Mouse (Mus musculus): Measurements from ENCODE around the gene Rras. TPM values are rescaled to one million over a fixed set of nuclear protein-coding genes. Genes with fewer than 3 reads are reported as not detected.

Gene Rras
- polyA plus RNA-seq, 1 experiment from 2014 or later: 71.6 TPM

Small RNA genes within 50 kb of the gene (microRNA-seq; reads per million reads assigned to microRNA genes)
- not detected for gene Mir7054

Other genes starting within 250 kb of the Rras start
- gene Nup62, start 201.9 kb upstream of the Rras start, polyA plus RNA-seq (2015; fragmentation: Nextera tagmentation; extraction: Ambion mirVana): 77.5 and 80.3 TPM in 2 replicates
- gene Il4i1, start 201.6 kb upstream of the Rras start, polyA plus RNA-seq (2015; fragmentation: Nextera tagmentation; extraction: Ambion mirVana): 0.51 and 0.70 TPM in 2 replicates
- gene Atf5, start 201.3 kb upstream of the Rras start, polyA plus RNA-seq (2015; fragmentation: Nextera tagmentation; extraction: Ambion mirVana): 2.4 and 2.7 TPM in 2 replicates
- gene Akt1s1, start 169.0 kb upstream of the Rras start, polyA plus RNA-seq (2015; fragmentation: Nextera tagmentation; extraction: Ambion mirVana): 96.5 and 101 TPM in 2 replicates
- 56.1 and 57.0 TPM in 2 replicates for gene Tbc1d17, start 168.9 kb upstream of the Rras start, polyA plus RNA-seq (2015; fragmentation: Nextera tagmentation; extraction: Ambion mirVana)
- gene Pnkp, start 160.8 kb upstream of the Rras start, polyA plus RNA-seq (2015; fragmentation: Nextera tagmentation; extraction: Ambion mirVana): 24.0 and 24.3 TPM in 2 replicates
- 256 and 266 TPM in 2 replicates for gene Ptov1, start 148.2 kb upstream of the Rras start, polyA plus RNA-seq (2015; fragmentation: Nextera tagmentation; extraction: Ambion mirVana)
- 72.6 and 73.1 TPM in 2 replicates for gene Med25, start 125.2 kb upstream of the Rras start, polyA plus RNA-seq (2015; fragmentation: Nextera tagmentation; extraction: Ambion mirVana)
- gene Fuz, start 121.9 kb upstream of the Rras start, polyA plus RNA-seq (2015; fragmentation: Nextera tagmentation; extraction: Ambion mirVana): 13.6 and 14.6 TPM in 2 replicates
- gene Ap2a1, start 88.5 kb upstream of the Rras start, polyA plus RNA-seq (2015; fragmentation: Nextera tagmentation; extraction: Ambion mirVana): 55.5 and 56.8 TPM in 2 replicates
- gene Tsks, start 74.8 kb upstream of the Rras start, polyA plus RNA-seq (2015; fragmentation: Nextera tagmentation; extraction: Ambion mirVana): 0.11 and 0.14 TPM in 2 replicates
- 9.8 and 10.3 TPM in 2 replicates for gene Cpt1c, start 43.1 kb upstream of the Rras start, polyA plus RNA-seq (2015; fragmentation: Nextera tagmentation; extraction: Ambion mirVana)
- gene Prmt1, start 31.4 kb upstream of the Rras start, polyA plus RNA-seq (2015; fragmentation: Nextera tagmentation; extraction: Ambion mirVana): 438 and 486 TPM in 2 replicates
- 63.6 and 68.1 TPM in 2 replicates for gene Irf3, start 20.3 kb upstream of the Rras start, polyA plus RNA-seq (2015; fragmentation: Nextera tagmentation; extraction: Ambion mirVana)
- 36.0 and 36.3 TPM in 2 replicates for gene Bcl2l12, start 19.2 kb upstream of the Rras start, polyA plus RNA-seq (2015; fragmentation: Nextera tagmentation; extraction: Ambion mirVana)
- 27.0 and 27.1 TPM in 2 replicates for gene Scaf1, start 1.6 kb upstream of the Rras start, polyA plus RNA-seq (2015; fragmentation: Nextera tagmentation; extraction: Ambion mirVana)
- 6.8 and 7.1 TPM in 2 replicates for gene Prr12, start 34.9 kb downstream of the Rras start, polyA plus RNA-seq (2015; fragmentation: Nextera tagmentation; extraction: Ambion mirVana)
- 46.6 and 49.6 TPM in 2 replicates for gene Nosip, start 44.5 kb downstream of the Rras start, polyA plus RNA-seq (2015; fragmentation: Nextera tagmentation; extraction: Ambion mirVana)
- 12.5 and 13.6 TPM in 2 replicates for gene Prrg2, start 44.7 kb downstream of the Rras start, polyA plus RNA-seq (2015; fragmentation: Nextera tagmentation; extraction: Ambion mirVana)
- gene Rcn3, start 74.3 kb downstream of the Rras start, polyA plus RNA-seq (2015; fragmentation: Nextera tagmentation; extraction: Ambion mirVana): 271 and 277 TPM in 2 replicates
- 38.0 and 38.1 TPM in 2 replicates for gene Fcgrt, start 85.9 kb downstream of the Rras start, polyA plus RNA-seq (2015; fragmentation: Nextera tagmentation; extraction: Ambion mirVana)
- 982 and 1,095 TPM in 2 replicates for gene Rps11, start 106.5 kb downstream of the Rras start, polyA plus RNA-seq (2015; fragmentation: Nextera tagmentation; extraction: Ambion mirVana)
- 688 and 785 TPM in 2 replicates for gene Rpl13a, start 110.8 kb downstream of the Rras start, polyA plus RNA-seq (2015; fragmentation: Nextera tagmentation; extraction: Ambion mirVana)
- gene Gm45713, start 118.3 kb downstream of the Rras start, polyA plus RNA-seq (2015; fragmentation: Nextera tagmentation; extraction: Ambion mirVana): 0.17 TPM in 1 of 2 replicates, not detected in the other
- 0.88 and 1.0 TPM in 2 replicates for gene Flt3l, start 118.5 kb downstream of the Rras start, polyA plus RNA-seq (2015; fragmentation: Nextera tagmentation; extraction: Ambion mirVana)
- 82.2 and 89.3 TPM in 2 replicates for gene Pih1d1, start 136.3 kb downstream of the Rras start, polyA plus RNA-seq (2015; fragmentation: Nextera tagmentation; extraction: Ambion mirVana)
- gene Aldh16a1, start 136.6 kb downstream of the Rras start, polyA plus RNA-seq (2015; fragmentation: Nextera tagmentation; extraction: Ambion mirVana): 31.8 and 33.4 TPM in 2 replicates
- gene Slc17a7, start 146.0 kb downstream of the Rras start, polyA plus RNA-seq (2015; fragmentation: Nextera tagmentation; extraction: Ambion mirVana): 2.9 and 3.6 TPM in 2 replicates
- not detected in 2 replicates for gene Gfy, start 161.6 kb downstream of the Rras start, polyA plus RNA-seq (2015; fragmentation: Nextera tagmentation; extraction: Ambion mirVana)
- not detected in 2 replicates for gene Pth2, start 163.0 kb downstream of the Rras start, polyA plus RNA-seq (2015; fragmentation: Nextera tagmentation; extraction: Ambion mirVana)
- 0.51 and 0.74 TPM in 2 replicates for gene Ccdc155, start 186.9 kb downstream of the Rras start, polyA plus RNA-seq (2015; fragmentation: Nextera tagmentation; extraction: Ambion mirVana)
- 1.5 and 1.7 TPM in 2 replicates for gene Dkkl1, start 194.2 kb downstream of the Rras start, polyA plus RNA-seq (2015; fragmentation: Nextera tagmentation; extraction: Ambion mirVana)
- gene Tead2, start 197.8 kb downstream of the Rras start, polyA plus RNA-seq (2015; fragmentation: Nextera tagmentation; extraction: Ambion mirVana): 127 and 139 TPM in 2 replicates
- gene Cd37, start 221.2 kb downstream of the Rras start, polyA plus RNA-seq (2015; fragmentation: Nextera tagmentation; extraction: Ambion mirVana): 1.7 and 2.4 TPM in 2 replicates
- 0.27 and 0.41 TPM in 2 replicates for gene Slc6a16, start 223.1 kb downstream of the Rras start, polyA plus RNA-seq (2015; fragmentation: Nextera tagmentation; extraction: Ambion mirVana)

All from heart, embryonic 13.5 days (tissue).